Mouse (Mus musculus) thymus, postnatal 4 days (tissue): Measurements from ENCODE around the gene Hemk1.
"Not testable (repeated sequence)": the region's sequence is repeated elsewhere in the genome, so short reads cannot be mapped to it uniquely, and the experiment has no call there.

ENCODE experiments used
- DNase-seq: peaks from one replicate; pipeline ENCODE4 v3.0.0; 2021

Gene Hemk1

GRCm38 (mm10) chr9:107307099-107307872 is 30.9 kb downstream of the Hemk1 start:
- DNase-seq: no peak

- not testable (repeated sequence) for DNase-seq
These were observed 31.5 kb downstream of the Hemk1 start for GRCm38 (mm10) chr9:107306673-107307072.

DNA sequence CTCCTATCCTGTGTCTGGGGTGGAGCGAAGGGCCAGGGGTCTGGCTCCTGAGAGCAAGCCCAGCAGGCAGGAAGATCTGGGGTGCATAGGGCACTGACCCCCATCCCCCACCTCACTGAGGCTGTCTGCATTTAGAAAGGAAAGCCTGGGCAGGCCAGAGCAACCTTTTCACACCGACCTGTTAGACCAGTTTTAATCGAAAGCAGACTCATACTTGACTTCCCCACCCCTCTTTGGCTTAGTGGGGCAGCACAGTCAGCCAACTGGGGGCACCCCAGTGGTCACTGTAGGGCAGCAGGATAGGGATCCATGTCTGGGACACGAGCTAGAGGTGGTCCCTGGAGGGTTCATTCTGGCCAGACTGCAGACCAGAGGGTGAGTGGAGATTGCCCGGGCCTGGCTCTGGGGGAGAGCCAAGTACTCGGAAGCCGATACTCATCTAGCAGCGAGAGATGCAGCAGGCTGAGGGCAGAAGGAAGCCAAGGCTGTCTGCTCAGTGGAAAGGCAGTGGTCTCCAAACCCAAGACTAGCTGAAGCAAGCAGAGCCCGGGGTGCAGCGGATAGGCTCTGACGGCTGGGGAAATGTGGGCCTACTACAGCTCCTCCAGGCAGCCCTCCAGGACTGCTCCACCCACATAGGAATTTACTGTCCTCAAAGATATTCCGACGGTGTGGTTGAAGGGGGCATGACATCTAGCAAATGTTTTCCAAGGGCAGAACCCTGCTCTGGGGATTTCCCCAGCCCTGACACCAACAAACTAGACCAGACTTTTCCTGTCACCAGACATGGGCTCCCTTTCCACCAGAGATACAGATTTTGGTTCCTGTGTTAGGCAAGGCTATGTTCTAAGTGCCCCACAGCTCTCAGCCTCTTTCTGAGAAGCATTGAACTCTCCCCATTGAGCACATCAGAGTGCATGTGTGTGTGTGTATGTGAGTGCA is 32.3 kb downstream of the Hemk1 start:
- DNase-seq: no peak

- DNase-seq: no peak
These were observed 33.1 kb downstream of the Hemk1 start for GRCm38 (mm10) chr9:107305012-107305411.

DNA sequence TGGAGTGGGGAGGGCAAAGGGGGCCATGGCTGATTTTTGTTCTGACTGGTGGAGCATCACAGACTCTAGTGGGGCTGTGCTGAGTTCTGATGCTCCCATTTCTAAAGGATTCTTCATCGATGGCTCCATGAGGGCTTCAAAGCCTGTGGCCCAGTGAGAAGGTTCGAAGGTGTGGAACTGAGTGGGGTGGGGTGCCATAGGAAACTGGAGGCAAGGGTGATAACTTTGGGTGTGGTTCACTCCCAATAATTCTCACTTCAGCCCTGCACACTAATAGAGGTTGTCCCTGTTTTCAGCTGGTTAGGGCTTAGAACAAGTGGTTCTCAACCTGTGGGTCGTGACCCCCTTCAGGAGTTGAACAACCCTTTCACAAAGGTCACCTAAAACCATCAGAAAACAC is 33.8 kb downstream of the Hemk1 start:
- DNase-seq: no peak

DNA sequence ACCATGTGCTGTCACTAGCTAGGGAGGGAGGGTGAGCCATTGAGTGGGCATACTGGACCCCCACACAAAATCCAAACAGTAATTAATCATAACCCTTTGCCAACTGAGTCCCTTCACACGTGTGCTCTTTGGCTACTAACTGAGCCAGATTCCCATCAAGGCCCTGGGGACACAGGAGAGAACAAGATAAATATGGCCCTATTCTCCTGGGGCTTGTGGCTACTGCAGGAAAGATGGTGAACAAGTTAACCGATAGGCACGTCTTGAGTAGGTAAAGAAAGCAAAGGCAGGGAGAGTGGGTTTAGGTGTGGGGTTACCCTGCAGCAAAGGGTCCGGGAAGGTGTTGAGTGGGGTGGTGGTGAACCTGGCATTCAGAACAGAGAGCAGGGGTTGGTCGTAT is 34.2 kb downstream of the Hemk1 start:
- no peak for DNase-seq

- DNase-seq: no peak
These were observed 34.9 kb downstream of the Hemk1 start for GRCm38 (mm10) chr9:107303121-107303820.

DNA sequence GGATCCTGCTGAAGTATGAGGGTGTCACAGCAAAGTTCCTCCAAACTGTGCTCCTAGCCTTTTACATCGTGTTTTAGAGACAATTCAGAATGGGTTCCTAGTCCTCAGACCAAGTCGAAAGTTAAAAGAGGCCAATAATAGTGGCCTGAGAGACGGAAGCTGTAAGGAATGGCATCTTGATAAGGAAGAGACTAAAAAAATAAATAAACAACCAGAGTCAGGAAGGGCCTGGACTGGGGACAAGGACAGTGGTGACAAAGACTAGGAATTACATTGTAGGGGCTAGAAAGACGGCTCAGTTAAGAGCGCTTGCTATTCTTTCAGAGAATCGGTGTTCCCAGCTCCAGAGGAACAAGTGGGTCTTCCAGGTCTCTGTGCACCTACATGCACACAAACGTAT is 35.6 kb downstream of the Hemk1 start:
- no peak for DNase-seq

- no peak for DNase-seq
These were observed 36.4 kb downstream of the Hemk1 start for GRCm38 (mm10) chr9:107301554-107302331.

DNA sequence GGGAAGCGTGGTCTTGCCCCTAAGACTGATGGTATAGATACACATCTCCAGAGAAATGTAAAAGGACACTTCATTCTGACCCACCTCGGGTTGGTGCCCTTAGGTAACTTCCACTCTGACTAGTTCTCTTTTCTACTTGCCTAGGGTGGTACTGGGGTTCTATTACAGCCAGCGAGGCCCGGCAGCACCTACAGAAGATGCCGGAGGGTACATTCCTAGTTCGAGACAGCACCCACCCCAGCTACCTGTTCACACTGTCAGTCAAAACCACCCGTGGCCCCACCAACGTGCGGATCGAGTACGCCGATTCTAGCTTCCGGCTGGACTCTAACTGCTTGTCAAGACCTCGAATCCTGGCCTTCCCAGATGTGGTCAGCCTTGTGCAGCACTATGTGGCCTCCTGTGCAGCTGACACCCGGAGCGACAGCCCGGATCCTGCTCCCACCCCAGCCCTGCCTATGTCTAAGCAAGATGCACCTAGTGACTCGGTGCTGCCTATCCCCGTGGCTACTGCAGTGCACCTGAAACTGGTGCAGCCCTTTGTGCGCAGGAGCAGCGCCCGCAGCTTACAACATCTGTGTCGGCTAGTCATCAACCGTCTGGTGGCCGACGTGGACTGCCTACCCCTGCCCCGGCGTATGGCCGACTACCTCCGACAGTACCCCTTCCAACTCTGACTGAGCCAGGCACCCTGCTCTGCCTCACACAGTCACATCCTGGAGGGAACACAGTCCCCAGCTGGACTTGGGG is 37.8 kb downstream of the Hemk1 start:
- DNase-seq: no peak

DNA sequence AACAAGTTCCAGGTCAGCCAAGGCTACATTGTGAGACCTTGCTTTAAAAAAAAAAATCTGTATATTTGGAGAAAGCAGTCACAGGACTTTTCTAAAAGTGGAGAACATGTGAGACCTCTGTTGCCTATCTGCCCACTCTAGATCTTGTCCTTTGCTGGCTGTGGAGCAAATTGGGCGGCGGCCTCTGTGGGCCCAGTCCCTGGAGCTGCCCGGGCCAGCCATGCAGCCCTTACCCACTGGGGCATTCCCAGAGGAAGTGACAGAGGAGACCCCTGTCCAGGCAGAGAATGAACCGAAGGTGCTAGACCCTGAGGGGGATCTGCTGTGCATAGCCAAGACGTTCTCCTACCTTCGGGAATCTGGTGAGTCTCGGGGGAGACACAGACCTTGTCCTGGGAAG is 38.4 kb downstream of the Hemk1 start:
- no peak for DNase-seq

- DNase-seq: no peak
These were observed 39.3 kb downstream of the Hemk1 start for GRCm38 (mm10) chr9:107298876-107299275.

DNA sequence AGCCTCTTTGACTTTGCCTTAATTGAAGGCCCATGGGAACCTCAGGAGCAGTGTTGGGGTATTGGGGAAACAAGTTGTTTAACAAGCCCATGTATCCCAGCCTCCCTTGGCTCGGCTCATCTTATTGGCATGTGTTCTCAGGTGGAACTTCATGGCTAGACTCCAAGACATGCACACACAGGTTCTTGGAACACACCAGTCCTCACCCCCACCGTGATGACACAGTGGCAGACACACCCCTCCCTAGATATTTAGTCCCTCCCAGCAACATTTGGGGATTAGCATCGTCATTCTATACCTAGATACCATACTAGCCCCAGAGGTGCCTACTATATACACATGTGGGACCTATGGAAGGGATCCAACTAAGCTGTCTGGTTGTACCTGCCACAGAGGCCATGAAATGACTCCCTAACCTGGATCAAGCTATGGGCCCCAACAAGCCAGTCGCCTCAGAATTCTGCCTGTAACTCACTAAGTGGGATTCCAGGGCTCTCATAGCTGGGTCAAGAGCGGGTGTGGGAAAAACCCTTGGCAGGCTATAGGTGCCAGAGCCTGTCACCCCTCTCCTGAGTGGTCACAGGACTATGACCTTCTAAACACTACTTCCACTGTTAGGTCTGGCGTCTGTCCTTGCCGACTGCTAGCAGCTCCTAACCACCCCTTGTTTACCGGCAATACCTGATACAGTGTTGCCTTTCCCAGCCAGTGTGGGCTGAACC is 39.9 kb downstream of the Hemk1 start:
- no peak for DNase-seq

- DNase-seq: no peak
These were observed 40.5 kb downstream of the Hemk1 start for GRCm38 (mm10) chr9:107297658-107298057.

DNA sequence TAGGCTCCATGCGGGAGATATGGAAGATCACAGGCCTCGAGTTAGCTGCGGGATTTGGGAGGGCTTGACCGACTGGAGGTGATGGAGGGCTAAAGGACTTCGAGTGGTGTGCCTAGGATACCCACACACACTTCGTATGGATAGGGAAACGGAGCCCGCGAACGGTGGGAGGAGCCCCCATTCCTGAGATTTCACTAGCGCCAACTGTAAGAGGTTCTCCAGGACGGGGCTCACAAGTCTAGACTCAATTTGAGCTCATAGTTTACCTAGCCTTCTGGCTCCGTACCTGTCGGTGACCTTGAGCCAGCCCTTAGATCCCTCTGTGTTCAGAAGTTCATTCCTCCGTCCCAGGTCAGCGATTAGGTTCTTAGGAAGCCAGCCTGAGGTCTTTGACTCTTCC is 41.1 kb downstream of the Hemk1 start:
- DNase-seq: no peak

- DNase-seq: peak; percentile 87
These were observed 41.6 kb downstream of the Hemk1 start for GRCm38 (mm10) chr9:107296501-107296965.

DNA sequence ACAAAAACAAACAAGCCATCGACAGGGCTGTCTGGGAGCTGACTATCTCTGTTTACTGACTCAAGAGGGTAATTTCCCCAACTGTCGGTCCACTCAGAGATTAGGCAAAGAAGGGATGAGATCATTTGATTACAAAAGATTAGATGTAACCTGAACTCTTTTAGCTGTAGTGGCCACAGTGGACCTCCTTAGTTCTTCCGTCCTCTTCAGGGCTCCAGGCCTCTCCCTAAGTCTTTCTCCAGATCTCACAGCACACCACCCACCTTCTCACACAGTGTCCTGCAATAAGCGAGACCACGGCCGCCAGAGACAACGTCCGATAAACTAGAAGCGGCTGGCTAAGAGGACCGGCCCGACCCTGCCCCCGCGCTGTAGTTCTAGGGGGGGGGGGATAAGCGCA is 42.1 kb downstream of the Hemk1 start:
- DNase-seq: no peak

DNA sequence AAGGTAGTCTGAATTCAATTTTAAA is 42.3 kb downstream of the Hemk1 start, which contains the start of gene Cish:
Gene Cish, plus strand, starts transcription at position 11 of the 25 bp plus-strand sequence.
- no peak for DNase-seq

GRCm38 (mm10) chr9:107295616-107296015 is 42.5 kb downstream of the Hemk1 start:
- DNase-seq: no peak

DNA sequence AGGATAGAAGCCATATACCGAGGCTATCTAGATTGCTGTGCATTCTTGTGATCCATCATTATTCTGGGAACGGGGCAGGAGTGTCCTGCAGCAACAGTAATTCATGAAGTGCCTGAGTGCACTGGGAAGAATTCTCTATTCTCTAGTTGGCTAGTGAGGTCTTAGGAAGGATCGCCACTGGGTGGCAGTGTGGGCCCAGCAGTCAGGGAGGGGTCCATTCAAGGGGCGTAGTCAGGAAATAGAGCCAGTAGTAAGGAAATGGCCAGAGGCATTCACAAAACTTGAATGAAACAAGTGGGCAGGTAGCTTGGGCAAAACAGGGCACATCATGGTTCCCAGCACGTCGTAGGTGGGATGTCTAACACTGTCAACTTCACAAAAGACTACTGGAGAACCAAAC is 43.9 kb downstream of the Hemk1 start:
- peak; percentile 92 for DNase-seq

- peak; percentile 89 for DNase-seq
These were observed 47.3 kb downstream of the Hemk1 start for GRCm38 (mm10) chr9:107290897-107291296.
